Mouse (Mus musculus): ENCODE results near the gene Psmf1. TPM values are rescaled to one million over a fixed set of nuclear protein-coding genes. Genes with fewer than 3 reads are reported as not detected.

Gene Psmf1
- total and polyA plus RNA-seq, 3 experiments, result 60.2 to 112 TPM; not detected in 1

DNA sequence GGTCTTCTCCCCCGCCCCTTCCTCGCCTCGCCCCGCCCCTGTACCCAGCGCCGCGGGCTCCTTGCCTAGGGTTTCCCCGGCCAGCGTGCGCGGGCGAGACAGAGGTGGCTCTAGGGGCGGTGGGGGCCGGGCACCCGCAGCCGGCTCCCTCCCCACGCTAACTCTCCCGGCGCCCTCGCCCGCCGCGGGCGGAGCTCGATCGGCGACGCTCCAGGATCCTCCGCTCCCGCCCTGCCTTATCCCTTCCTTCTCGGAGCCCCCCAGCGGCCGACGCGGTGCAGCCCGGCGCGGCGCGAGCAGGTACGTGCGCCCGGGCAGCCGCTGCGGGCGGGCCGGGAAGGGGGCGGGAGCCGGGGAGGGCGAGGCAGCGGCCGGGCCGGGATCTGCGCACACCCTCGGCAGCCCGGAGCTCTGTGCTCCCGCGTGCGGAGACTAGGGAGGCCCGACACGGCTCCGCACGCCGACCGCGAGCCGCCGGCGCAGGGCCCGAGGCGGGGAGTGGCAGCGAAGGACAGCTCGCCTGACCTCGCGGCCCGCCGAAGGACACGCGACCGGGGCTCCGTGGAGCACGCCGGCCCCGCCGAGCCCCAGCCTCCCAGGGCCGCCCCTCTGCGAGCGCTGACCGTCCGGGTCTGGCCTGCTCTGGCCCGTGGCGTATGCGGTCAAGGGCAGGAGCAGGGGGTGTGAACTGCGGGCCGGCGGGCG lies 41.7 kb downstream of the Psmf1 start:
- H3K9ac ChIP-seq (ENCODE audit: control insufficient read depth, low read depth, low read length, poor library complexity, severe bottlenecking), result no peak overlapping the region
- no peaks in the 10 kb centered on the region for H3K4me1 ChIP-seq (ENCODE audit: control insufficient read depth in 1 of 2, insufficient read depth in 2 of 2, low read length in 2 of 2)
- H3K27me3 ChIP-seq (ENCODE audit: control insufficient read depth in 1 of 2, insufficient read depth in 2 of 2, low read length in 2 of 2), result no peaks in the 10 kb centered on the region
- DNase-seq (ENCODE audit: low read depth, low spot score), result no peak
- H3K79me2 ChIP-seq (ENCODE audit: control insufficient read depth, insufficient read depth, low read length, poor library complexity), result no peaks in the 10 kb centered on the region
- H3K36me3 ChIP-seq (ENCODE audit: control insufficient read depth in 1 of 2, insufficient read depth in 2 of 2, low read length in 2 of 2), result no peaks in the 10 kb centered on the region
- H3K9me3 ChIP-seq (replicated peaks; ENCODE audit: insufficient read depth, low read length), result no peaks in the 10 kb centered on the region
- no peak overlapping the region for H3K4me3 ChIP-seq (ENCODE audit: control insufficient read depth in 1 of 2, insufficient read depth in 1 of 2, low read depth in 2 of 2, low read length in 2 of 2)
- H3K27ac ChIP-seq (ENCODE audit: control insufficient read depth, low read depth, low read length), result no peak overlapping the region
- TF ChIP-seq JUND (IDR thresholded peaks at IDR 0.05; ENCODE audit: low read depth, low read length) (no peak), MYB (IDR thresholded peaks at IDR 0.05; ENCODE audit: low read depth, low read length) (no peak), MEF2A (IDR thresholded peaks at IDR 0.05; ENCODE audit: extremely low read depth, insufficient replicate concordance, low read depth, low read length, poor library complexity, severe bottlenecking) (no peak), UBTF (IDR thresholded peaks at IDR 0.05; ENCODE audit: borderline replicate concordance, insufficient read depth, low read depth, low read length) (no peak), MXI1 (IDR thresholded peaks at IDR 0.05; ENCODE audit: low read depth, low read length) (no peak), KAT2A (conservative IDR thresholded peaks at IDR 0.05; ENCODE audit: low read depth, low read length) (no peak), ETS1 (IDR thresholded peaks at IDR 0.05; ENCODE audit: low read depth, low read length) (no peak), SMC3 (IDR thresholded peaks at IDR 0.05; ENCODE audit: low read depth, low read length) (no peak), USF1 (IDR thresholded peaks at IDR 0.05; ENCODE audit: low read depth, low read length) (no peak), BHLHE40 (IDR thresholded peaks at IDR 0.05; ENCODE audit: borderline replicate concordance, low read depth, low read length) (no peak), MAX (IDR thresholded peaks at IDR 0.05; ENCODE audit: low read length) (no peak), MAFK (IDR thresholded peaks at IDR 0.05; ENCODE audit: borderline replicate concordance, low read depth, low read length) (no peak), TAL1 (IDR thresholded peaks at IDR 0.05; ENCODE audit: low read length) (no peak), SIN3A (IDR thresholded peaks at IDR 0.05; ENCODE audit: low read length) (no peak), POLR2AphosphoS2 (IDR thresholded peaks at IDR 0.05; ENCODE audit: low read length) (no peak), TCF12 (IDR thresholded peaks at IDR 0.05; ENCODE audit: low read depth, low read length) (no peak), ZNF384 (IDR thresholded peaks at IDR 0.05; ENCODE audit: low read depth, low read length) (no peak), MAZ (IDR thresholded peaks at IDR 0.05; ENCODE audit: low read depth, low read length) (no peak), ZMIZ1 (IDR thresholded peaks at IDR 0.05; ENCODE audit: low read depth, low read length) (no peak), E2F4 (IDR thresholded peaks at IDR 0.05; ENCODE audit: borderline replicate concordance, low read depth, low read length) (no peak)

All from MEL (cell line).